In genomic region chr1:159573116-159573515, GRCm38 (mm10) we compare ENCODE assay signal across 28 mouse cellular contexts. TPM values are rescaled to one million over a fixed set of nuclear protein-coding genes. Genes with fewer than 3 reads are reported as not detected.
"Had no signal": no experiment of that assay in that cellular context is flagged by ENCODE, and none has a peak within 500 bp of the region (broad histone marks: within the 10 kb centered on the region; RNA-seq: fewer than 3 reads in every experiment).

No protein-coding gene starts in this region.

- H3K27ac ChIP-seq: embryonic facial prominence, embryonic 10.5 days; embryonic facial prominence, embryonic 12.5 days; embryonic facial prominence, embryonic 13.5 days; embryonic facial prominence, embryonic 15.5 days; forebrain, embryonic 10.5 days; forebrain, embryonic 12.5 days; forebrain, embryonic 13.5 days; forebrain, embryonic 15.5 days; gastrocnemius, adult 2 months; heart, adult 2 months had no signal

- H3K4me1 ChIP-seq: embryonic facial prominence, embryonic 12.5 days; embryonic facial prominence, embryonic 13.5 days; embryonic facial prominence, embryonic 15.5 days had no signal

- H3K36me3 ChIP-seq: embryonic facial prominence, embryonic 10.5 days; embryonic facial prominence, embryonic 12.5 days; embryonic facial prominence, embryonic 13.5 days; embryonic facial prominence, embryonic 15.5 days; forebrain, embryonic 10.5 days; forebrain, embryonic 12.5 days; forebrain, embryonic 15.5 days had no signal

- H3K9ac ChIP-seq: embryonic facial prominence, embryonic 12.5 days; embryonic facial prominence, embryonic 13.5 days; embryonic facial prominence, embryonic 15.5 days; forebrain, embryonic 12.5 days; forebrain, embryonic 13.5 days; forebrain, embryonic 15.5 days; forebrain, postnatal 0 days had no signal

- ATAC-seq: forebrain, embryonic 13.5 days; forebrain, embryonic 14.5 days; forebrain, embryonic 15.5 days; forebrain, embryonic 16.5 days; forebrain, postnatal 0 days had no signal

- DNase-seq: cerebellum, adult 2 months; cerebellum, adult 8-10 months; cerebellum, adult 9-10 months; cerebellum, adult 9-11 months; cerebellum, postnatal 10 days; cerebellum, postnatal 14 days; cerebellum, postnatal 25 days; cerebellum, postnatal 36 days; embryo, embryonic 11 days; forebrain, postnatal 0 days; gastrocnemius, adult 2 months; gastrocnemius, postnatal 10 days; gastrocnemius, postnatal 14 days; gastrocnemius, postnatal 25 days; gastrocnemius, postnatal 36 days; heart, adult 18-20 months; heart, adult 2 months had no signal

- H3K9me3 ChIP-seq: embryonic facial prominence, embryonic 10.5 days; embryonic facial prominence, embryonic 12.5 days; embryonic facial prominence, embryonic 13.5 days; embryonic facial prominence, embryonic 15.5 days; forebrain, embryonic 10.5 days; forebrain, embryonic 12.5 days; forebrain, embryonic 13.5 days; forebrain, embryonic 15.5 days had no signal

- H3K27me3 ChIP-seq: embryonic facial prominence, embryonic 12.5 days; embryonic facial prominence, embryonic 13.5 days; embryonic facial prominence, embryonic 15.5 days; forebrain, embryonic 13.5 days; forebrain, embryonic 15.5 days had no signal

- H3K4me3 ChIP-seq: embryonic facial prominence, embryonic 10.5 days; embryonic facial prominence, embryonic 12.5 days; embryonic facial prominence, embryonic 13.5 days; embryonic facial prominence, embryonic 15.5 days; erythroblast, embryonic 14.5 days; forebrain, embryonic 10.5 days; forebrain, embryonic 12.5 days; forebrain, embryonic 13.5 days; forebrain, embryonic 15.5 days; gastrocnemius, adult 2 months; heart, adult 2 months had no signal

- H3K4me2 ChIP-seq: embryonic facial prominence, embryonic 12.5 days; embryonic facial prominence, embryonic 13.5 days; embryonic facial prominence, embryonic 15.5 days; forebrain, embryonic 12.5 days; forebrain, embryonic 13.5 days; forebrain, embryonic 15.5 days had no signal

RNA-seq across cellular contexts. Expression of gene Tnr, which starts 49.5 kb away (rescaled TPM):
- polyA plus RNA-seq: erythroblast, embryonic 14.5 days had no signal
